Mouse (Mus musculus): ENCODE measurements around the gene Ier2.

Gene Ier2

DNA sequence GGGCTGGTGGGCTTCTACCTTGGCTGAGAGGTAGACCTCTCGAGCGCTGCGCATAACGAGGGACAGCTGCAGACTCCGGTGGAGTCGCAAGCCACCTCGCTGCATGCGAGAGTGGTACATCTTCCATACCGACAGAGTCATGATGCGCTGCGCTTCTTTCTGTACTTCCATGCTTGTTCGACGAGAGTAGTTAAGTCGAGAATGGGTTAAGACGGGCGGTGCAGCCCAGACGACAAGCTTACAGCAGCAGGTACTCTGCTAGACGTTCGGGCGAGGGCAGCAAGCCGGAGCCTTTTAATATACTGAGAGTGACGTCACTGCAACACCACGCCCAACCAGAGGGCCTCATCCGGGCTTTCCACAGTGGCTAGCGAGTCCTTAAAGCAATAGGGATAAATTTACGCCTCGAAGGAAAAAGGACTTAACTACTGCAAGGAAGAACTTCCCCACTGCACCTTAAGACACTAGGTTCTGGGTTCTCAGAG, at the start of gene Ier2:
Gene Ier2 (minus strand): TSS at position 272 of the 485 bp plus-strand sequence.
- peak; percentile 98 for DNase-seq

DNA sequence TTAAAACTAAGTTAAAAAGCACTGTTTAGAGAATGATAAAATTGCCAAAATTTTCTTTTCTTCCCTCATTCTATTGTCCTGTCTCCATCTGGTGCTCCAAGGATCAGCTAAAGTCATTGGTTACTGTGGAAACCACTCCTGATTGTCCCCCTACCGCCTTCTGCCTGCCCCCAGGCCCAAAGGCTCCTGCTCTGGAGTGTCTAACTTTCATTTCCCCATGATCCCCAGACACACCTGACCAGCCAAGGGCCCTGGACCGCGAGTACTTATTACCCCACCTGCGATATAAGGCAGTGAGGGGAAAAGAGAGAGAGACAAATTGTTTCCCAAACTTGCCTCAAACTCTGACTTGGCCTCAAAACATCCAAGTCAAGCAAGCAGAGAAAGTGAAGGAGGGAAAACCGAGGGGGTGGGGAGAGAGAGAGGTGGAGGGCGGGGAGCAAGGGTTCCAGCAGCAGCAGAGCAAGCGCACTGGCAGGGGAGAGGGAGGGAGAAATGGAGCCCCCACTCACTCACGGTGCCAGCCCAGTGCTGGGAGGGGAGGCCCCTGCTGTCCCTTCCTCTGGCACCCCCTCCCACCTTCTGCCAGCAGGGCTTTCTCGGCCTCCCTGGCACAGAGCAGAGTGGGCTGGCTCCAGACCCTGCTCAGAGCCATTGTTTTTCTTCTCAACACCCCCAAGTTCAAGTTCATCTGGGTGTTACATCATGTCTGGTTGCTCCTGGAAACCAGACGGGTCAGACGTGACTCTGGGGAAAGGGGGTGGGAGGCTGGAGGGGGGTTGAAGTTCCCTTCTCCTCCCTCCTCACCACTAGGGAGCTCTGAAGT, 49.5 kb upstream of the Ier2 start:
- peak; percentile 90 for DNase-seq

DNA sequence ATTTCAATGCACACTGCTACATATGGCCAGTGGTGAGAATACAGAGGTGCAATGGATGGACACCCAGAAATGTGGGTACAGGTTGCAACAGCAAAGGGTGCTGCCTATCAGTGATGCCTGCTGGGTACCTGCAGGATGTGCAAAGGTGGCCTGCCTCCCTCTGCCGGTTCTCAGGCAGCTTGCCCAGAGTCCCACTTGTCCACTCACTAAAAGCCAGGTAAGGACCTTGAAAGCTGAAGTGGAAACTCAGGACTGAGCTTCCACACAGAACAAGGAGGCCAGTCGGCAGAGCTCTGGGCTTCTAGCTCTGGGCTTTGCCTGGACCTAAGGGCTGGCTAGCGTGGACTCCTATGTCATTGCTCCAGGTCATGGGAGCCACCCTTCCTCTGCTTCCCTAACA, 48.7 kb upstream of the Ier2 start:
- peak; percentile 50 for DNase-seq

DNA sequence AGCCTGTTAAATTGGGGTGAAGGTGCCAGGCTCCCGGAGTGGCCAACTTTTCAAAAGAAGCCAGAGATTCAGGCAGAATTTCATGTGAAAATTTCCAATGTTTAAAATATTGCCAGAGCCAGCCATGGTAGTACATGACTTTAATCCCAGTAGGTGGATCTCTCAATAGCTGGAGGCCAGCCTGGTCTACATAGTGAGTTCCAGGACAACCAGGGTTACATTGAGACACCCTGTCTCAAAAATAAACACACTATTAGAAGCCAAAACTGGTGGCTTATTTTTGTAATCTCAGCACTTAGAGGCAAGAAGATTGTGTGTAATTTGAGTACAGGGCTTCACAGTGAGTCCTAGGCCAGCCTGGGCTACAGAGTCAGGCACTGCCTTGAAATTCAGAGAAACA, 47.3 kb upstream of the Ier2 start:
- DNase-seq = no peak

DNA sequence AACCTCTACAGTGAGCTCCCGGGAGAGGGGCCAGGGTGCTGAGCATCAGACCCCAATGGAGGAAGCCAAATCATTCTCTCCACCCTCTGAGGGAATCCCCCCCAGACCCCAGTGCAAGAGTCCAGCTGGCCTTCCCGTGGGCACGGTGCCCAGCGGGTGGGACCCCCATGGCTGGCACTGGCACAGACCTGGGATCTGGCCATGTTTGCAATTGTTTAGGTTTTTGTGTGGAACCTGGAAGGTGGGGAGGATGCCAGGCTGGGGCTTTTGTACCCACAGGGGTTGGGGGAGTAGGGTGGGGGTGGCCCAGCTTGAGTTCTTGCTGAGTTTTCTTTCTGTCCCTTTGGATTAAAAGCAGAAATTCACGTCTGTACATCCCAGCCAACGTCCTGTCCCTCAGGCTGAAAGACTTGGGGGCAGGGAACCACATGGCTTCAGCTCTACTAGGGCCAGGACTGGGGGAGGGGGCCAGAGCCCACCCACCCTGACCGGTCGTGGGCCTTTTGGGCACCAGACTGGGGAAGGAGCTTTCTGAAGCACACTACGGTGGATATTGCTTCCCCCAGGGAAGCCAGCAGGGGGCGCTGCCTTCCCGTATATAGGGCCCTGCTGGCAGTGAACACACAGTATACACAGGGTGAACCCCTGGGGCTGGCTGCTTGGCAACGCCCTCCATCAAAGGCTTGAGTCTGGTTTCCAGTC, 46.3 kb upstream of the Ier2 start:
- peak; percentile 92 for DNase-seq

DNA sequence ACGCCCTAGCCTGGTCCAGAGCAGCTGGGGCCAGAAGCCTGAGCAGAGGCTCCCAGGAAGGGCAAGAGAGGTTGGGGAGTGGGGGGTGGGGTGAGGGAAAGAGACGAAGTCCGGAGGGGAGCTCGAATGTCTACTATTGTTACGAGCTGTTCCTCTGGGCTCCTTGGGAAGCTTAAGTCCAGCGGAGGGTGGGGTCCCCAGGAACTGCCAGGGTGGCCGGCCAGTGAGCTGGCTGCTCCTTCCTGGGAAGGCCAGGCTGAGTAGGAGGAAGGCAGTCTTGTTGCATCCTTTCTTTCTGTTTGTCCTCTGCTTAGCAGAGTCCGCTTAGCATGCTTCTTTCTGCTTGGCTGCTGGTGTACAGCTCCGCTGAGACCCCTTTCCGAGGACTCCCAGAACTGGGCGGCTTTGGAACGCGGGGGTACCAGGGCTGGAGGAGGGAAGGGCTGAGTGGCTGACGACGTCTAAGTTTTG, 45.5 kb upstream of the Ier2 start:
- peak; percentile 69 for DNase-seq

DNA sequence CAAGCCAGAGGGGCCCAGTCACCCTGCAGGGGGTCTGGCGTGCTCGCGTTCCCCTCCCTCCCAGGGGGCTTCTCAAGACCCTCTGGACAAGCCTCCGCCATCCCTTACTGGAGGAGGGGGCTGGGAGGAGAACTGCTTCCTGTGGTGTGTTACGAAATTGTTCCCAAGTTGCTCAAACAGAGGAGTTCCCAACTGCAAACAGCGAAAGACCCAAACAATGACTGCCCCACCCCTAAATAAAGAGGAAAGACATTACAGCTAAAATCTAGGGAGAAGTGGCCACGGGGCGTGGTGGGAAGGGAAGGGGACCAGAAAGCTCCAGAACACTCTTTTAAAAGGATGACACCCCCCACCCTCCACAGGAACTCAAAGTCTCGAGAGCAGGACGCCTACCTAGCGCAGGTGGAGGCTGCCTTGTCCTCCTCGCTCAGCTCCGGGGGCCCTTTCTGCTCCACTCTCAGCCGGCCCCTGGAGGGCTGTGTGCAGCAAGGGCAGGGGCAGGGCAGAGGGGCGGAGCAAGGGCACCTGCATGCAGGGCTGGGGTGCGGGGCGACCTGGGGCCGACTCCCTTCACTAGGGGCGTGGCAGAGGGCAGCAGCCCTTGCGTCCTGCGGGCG, 44.7 kb upstream of the Ier2 start:
- DNase-seq = peak; percentile 81

DNA sequence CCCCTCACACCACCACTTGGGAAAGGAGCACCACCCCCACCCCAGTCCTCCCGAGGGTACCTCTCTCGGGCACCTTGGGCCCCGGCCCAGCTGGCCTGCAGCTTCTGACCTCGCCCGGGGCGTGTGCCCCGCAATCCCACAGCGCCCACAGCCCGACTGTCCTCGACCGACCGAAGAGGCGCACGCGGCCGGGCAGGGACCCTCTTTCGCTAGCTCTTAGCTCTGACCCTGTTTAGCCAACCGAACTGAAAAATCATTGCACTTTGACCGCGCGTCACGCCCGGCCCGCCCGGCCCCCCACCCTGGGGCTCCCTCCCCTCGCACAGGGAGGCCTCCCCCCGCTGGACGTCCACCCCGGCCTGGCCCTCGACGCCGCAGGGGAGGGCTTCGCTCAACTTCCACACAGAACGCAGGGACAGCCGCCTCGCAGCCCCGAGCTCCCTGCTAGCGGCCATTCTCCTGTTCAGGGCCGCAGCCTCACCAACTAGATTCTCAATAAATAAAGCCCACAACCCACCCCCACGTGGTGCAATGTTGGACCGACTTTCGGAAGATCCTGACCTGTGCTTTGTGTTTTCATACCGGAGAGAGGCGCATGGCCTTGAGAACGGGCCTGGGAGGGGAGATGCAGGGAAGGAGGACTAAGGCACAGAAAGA, 44.1 kb upstream of the Ier2 start:
- peak; percentile 53 for DNase-seq

DNA sequence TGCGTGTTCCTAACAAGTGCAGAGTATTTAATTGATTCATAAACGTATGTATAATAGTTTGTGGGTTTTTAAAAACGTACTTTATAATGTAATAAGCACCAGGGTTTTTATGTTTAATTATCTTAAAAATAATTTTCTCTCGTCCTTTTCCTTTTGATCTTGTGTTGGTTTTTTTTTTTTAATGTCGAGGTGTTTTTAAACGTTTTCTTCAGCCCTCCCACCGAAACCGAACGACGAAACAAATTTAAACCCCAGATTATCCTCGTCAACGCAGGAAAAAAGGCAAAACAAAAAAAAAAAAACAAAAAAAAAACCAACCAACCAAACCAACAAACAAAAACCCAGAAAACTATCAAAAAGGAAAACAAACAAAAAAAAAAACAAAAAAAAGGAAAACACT, 43.3 kb upstream of the Ier2 start:
- no peak for DNase-seq

DNA sequence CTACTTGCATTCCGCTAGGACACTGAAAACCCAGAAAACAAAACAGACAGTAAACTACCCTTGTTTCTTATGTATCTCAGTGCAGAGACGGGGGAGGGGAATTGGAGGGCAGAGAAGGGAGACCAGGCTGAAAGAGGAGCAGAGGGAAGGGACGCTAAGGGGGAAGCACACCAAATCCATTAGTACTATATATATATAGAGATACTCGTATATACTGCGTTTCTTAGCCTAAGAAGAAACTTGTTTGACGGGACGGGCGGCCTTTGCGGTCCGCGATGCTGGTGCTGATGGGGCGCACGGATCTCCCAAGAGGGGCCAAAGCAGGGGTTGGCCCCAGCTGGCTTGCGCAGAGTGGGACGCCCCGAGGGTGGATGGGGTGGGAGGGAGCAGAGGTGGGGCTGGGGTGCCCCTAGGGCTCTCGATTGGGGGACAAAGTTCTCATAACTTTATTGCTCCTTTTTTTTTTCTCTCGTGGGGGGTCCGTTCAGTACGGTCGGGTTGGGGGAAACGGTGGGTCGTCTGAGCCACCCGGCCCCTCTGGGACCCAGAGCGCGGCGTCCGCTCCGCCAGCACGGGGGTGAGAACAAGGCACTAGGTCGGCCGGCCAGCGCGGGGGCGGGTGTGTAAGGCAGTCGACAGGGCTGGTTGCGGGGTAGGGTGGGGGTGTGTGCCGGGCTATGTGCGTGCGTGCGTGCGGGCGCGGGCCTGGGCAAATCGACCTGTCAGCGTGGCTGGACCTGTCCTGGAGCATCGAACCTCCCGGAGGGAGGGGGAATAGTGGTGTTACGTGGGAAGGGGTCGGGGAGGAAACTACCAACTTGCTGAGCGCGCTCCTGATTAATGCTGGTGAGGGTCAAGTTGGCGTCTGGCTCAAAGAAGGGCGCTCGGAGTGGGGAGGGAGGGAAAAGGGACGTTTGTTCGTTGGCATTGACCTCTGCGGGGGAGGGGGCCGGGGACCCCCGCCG, 42.5 kb upstream of the Ier2 start:
- peak; percentile 60 for DNase-seq

DNA sequence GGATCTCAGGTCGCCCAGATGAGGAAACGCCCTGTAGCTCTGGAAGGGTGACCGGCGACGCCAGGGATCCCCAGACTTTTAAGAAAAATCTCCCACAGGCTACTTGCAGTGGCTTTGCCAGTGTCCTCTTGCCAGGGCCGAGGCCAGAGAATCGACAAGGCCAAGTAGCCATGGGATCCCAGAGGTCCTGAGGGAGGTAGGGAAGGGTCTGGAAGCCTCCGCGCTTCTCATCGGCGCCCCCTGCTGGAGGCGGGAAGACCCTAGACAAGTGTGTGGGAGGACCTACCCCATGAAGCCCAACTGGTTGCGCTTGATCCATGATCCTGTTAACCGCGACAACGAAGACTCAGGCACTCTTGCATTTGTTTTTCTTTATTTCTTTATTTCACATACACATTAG, 41.7 kb upstream of the Ier2 start:
- DNase-seq = peak; percentile 90

DNA sequence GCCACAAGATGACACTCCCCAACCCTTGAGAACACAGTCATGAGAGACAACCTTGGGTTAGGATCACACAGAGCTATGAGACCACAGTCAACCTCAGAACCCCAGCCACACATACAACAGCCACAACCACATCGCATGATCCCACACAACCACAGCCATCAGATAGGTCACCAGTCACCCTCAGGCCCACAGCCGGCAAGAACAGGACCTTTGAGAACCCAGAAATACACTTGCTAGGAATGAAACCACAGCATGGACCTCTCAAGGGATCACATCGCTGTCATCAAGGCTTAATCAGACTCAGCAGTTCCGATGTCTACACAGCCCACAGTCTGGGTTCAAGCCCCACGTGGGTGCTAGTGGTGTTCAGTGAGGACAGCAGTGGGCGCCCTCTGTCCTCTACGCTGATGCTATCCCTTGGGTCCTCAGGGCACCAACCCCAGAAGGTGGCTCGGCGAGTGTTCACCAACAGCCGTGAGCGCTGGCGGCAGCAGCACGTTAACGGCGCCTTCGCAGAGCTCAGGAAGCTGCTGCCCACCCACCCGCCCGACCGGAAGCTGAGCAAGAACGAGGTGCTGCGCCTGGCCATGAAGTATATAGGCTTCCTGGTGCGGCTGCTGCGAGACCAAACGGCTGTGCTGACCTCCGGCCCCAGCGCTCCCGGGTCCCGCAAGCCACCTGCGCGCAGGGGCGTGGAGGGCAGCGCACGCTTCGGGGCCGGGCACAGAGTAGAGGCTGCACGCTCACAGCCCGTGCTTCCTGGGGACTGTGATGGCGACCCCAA, 41.0 kb upstream of the Ier2 start:
- DNase-seq = no peak

DNA sequence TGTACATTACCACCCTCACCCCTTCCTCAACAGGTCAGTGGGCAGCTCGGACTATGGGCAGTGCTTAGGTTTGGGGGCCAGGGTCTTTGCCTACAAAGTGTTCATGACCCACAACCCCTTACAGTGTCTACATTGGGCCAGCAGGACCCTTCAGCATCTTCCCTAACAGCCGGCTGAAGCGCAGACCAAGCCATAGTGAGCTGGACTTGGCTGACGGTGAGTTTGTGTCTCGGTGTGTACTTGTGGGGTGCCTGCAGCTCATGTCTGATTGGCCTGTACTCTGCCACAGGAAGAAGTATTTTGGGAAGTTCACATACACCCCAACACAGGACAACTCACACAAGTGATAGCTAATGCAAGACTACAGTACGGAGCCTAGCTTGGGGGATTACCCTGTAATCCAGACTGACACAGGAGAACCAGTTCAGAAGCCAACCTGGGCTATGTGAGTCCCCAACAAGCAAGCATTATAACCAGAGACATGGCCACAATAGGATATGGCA, 40.4 kb upstream of the Ier2 start:
- DNase-seq = no peak

DNA sequence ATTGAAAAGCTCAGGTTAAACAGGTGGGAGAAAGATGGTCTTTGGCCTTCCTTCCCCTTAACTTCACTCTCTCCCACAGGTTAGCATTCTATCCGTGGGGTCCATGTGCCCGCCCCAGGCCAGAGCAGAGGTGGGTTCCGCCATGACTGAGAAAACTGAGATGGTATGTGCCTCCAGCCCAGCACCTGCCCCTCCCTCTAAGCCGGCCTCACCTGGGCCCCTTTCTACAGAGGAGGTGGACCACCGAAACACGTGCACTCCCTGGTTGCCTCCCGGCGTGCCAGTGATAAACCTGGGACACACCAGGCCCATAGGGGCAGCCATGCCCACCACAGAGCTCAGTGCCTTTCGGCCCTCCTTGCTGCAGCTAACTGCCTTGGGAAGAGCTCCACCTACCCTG, 39.9 kb upstream of the Ier2 start:
- DNase-seq = no peak

DNA sequence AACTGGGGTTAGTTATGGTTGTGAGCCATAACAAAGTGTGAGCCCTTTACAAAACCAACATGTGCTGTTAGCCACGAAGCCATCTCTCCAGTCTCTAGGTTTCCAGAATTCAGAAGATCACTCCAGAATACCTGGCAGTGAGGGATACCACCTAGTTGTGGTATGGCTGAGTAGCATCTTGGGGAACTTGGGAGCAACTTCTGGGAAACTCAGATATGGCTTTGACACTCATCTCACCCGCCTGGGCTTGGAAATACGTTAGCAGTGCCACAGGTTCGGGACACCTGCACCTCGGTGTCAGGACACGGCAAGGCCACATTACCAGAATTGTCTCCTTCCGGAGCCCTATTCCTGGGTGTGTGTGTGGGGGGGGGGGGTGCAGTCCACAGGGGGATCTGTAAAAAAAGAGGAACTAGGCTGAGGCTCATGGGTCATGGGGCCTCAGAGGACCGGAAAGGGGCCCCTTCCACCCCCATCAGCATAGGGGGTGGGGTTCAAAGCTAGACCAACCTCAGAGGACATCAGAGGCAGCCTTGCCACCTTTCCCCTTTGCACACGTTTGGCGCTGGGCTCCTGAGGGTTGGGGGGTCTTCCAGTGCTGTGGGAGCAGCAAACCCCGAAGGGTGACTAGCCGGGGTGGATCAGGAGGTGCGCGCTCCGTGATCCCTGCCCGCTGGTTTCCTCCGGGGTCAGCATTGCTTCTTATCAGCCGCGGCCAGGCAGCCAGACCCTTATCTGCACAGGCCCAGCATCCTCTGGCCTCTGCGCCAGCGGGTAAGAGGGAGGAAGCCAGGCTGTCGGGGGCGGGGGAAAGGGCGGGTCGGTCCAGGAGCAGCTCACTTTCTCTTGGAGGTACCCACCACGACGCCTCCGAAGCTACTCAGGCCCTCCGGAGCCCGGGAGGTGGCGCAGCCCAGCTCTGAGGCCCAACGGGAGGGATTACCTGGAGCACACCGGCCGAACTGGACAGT, 38.6 kb upstream of the Ier2 start, which contains the start of gene Lyl1:
Gene Lyl1 (plus strand): TSS at position 517 of the 971 bp plus-strand sequence.
- DNase-seq = peak; percentile 89

DNA sequence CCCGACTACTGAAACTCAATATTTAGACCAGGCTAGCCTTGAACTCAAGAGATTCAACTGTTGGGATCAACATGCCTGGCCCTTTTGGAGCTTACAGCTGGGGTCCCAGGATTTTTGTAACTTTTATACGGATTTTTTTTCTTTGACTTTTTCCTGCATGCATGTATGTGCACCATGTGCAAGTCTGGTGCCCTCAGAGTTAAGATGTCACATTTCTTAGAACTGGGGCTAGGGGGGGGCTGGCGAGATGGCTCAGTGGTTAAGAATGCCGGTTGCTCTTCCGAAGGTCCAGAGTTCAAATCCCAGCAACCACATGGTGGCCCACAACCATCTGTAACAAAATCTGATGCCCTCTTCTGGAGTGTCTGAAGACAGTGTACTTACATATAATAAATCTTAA, 37.9 kb upstream of the Ier2 start:
- no peak for DNase-seq

DNA sequence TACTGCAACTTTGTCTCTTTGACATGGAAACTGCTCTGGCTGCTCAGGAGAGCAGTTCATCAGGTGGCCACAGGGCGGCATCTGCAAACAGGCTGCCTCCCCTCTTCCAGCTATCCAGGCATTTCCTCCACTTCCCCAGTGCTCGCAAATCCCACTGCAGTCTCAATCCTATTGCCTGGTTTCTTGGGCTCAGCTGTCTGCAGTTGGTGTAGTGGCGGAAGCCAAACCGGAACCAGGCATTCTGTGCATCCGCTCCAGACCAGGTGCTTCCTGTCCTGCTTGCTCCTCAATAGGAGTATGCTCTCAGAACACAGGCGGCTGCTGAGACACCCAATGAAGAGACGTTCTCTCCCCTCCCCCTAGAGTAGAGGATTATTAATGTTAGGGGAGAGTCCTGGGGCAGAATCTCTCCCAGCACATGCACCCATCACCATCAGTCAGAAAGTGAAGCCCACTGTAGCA, 37.2 kb upstream of the Ier2 start:
- peak; percentile 86 for DNase-seq

DNA sequence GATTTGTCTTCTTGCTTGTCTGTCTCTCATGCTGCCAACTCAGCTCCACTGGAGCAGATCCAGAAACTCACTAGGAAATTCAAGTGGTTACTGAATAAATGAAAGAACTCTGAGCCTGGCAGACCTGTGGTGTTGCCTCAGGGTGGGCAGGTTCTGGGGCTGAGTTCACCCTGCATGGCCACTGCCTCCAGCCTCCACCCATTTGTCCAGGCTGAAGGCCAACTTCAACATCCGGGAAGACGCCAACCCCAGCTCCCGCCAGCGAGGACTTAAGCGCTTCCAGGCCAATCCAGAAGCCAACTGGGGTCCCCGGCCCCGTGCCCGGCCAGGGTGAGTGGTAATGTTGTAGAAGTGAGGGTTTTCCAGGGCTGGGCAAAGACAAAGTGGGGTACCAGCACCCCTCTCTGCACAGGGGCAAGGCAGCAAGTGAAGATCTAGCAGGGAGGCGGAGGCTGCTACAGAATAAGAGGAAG, 36.3 kb upstream of the Ier2 start:
- DNase-seq = peak; percentile 86

DNA sequence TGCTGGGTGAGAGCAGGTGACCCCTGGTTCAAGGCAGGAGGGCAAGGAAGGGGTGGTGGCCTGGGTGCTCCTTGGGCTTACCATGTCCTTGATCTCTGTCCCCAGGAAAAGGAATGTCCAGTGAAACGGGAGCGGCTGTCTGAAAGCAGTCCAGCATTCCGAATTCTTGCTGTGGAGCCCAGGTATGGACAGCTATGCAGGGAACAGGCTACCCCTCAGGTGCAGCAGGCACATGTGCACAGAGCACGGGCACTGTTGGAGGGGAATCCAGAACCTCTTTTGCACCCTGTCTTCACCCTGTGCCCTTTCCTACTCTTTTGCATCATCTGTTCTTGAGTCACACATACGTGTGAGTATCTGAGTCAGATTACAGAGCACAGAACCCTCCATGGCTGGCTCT, 35.6 kb upstream of the Ier2 start:
- no peak for DNase-seq

Measured in lung, postnatal 10 days (tissue).